Mouse (Mus musculus): ENCODE results near the gene Pidd1.
"Not testable (repeated sequence)": the region's sequence is repeated elsewhere in the genome, so short reads cannot be mapped to it uniquely, and the experiment has no call there.

Pidd1 gene

DNA sequence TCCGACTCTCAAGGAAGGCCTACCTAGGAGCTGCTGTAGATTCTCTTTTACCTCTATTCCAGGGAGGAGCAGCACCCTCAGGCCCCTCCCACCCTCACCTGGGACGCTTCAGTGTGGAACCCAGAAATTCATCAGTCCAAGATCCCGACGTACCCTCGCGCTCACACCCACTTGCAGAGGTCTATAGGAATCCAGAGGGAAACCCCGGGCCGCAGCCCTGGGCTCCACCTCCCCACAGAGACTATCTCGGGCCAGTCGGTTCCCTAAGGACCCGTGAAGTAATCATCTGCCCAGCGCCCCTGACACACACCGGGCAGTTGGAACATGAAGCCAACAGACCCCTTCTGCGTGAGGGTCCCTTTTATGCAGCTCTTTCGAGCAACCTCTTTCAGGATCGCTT is 30.5 kb downstream of the Pidd1 start:
- peak; percentile 40 to 55 for DNase-seq

DNA sequence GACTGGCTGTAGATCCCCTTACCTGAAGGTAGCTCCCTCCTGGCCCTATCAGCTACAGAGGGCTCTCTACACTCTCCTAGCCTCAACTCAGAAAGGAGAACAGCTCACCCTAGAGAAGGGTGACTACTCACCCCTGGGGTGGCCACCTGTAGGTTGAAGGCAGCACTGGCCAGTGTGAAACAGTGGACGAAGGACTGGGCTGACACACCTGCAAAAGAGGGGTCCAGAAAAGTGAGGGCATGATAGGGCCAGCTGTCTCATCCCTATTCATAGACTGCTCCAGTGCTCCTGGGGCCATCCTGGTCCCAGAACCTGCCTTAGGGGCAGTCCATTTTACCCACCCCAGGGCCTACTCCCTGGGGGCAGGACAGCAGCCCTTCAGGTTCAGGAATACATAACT is 32.2 kb downstream of the Pidd1 start:
- no peak for DNase-seq

DNA sequence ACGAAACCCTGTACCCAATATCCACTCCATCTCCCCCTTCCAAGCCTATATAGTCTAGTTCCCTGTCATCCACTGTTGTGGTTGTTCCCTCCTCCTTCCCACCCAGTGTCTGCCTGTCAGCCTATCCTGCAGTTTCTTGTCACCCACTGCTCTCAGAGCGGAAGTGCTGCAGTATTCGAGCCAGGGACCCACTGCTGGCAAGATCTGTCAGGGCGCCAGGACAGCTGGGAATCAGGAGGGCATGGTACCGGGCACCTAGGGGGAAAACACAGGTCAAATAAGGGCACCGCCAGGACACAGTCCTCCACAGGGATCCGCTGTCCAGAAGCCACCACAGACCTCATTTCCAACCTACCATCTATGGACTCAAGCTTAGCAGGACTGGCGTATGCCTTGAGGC is 33.2 kb downstream of the Pidd1 start:
- DNase-seq: peak in 1 of 2 experiments; percentile 37

GRCm38 (mm10) chr7:141408833-141409232 is 35.0 kb downstream of the Pidd1 start:
- peak; percentile 97 for DNase-seq

- not testable (repeated sequence) for DNase-seq
These were observed 36.2 kb downstream of the Pidd1 start for GRCm38 (mm10) chr7:141407670-141408069.

DNA sequence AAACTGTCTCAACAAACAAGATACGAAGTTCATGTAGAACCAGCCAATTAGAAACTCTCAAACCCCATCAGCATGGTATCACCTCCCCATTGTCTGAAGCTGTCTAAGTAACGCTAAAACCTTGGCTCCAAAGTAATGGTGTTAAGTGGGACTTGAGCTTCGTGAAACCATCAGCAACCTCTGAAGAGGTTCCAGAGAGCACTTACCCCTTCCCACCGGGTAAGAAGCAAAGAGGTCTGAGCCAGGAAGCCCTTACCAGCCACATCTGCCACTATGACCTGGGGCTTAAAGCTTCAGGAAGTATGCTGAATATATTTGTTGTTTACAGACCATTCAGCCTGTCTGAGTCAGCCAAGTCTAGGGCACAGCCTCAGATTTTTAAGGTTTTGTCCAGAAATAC is 38.4 kb downstream of the Pidd1 start:
- DNase-seq: no peak

DNA sequence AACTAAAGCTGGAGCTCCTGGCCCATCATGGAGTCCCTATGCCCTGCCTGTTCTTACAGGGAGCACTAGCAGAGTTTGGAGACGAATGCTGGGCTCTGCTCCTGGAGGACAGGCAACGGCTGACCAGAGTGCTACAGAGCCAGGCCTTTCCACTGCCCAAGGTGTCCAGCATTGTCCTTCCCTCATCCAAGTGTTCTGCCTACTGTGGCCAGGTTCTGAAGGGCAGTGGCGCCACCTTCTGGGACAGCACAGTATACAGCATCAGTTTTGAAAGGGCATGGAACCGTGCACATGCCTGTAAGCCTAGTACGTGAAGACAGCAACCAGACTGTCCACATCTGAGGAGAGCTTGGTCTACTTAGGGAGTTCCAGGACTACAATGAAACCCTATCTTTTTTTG is 40.5 kb downstream of the Pidd1 start:
- DNase-seq: peak; percentile 70 to 78

DNA sequence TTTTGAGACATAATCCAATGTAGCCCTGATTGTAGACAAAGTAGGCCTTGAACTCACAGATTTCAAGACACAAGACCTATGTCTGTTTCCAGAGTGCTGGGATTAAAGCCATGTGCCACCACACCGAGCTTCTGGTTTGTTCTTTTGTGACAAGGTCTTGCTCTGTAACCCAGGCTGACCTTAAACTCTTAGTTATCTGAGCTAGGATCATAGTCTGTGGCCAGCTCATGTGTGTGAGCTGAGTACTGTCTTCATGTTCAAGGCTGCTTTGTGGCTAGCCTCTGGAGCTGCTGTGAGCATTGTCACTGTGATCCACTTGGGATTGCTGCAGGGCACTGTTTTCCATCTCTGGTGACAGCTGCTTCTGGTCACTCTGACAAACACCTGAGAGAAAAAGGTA is 48.5 kb downstream of the Pidd1 start:
- DNase-seq: no peak

DNA sequence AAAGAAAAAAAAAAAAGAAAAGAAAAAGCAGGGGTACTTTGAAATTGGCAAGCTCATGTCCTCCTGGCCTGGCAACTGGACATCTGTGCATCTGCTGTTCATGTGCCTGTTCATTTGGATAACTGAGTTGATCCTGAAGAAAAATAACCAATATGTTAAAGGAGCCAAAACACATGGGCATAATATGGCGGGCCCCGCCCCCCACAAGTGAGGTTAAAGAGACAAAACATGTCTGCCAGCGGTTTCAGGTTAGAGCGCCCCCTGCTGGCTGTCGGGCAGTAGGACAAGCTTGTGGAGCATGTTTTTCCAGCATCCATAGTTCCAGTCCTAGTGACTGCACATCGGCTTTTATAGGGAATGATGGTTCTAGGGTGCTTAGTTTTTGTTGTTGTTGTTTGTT is 49.1 kb downstream of the Pidd1 start:
- DNase-seq: peak; percentile 69 to 79

- no peak for DNase-seq
These were observed 49.7 kb downstream of the Pidd1 start for GRCm38 (mm10) chr7:141394158-141394557.

DNA sequence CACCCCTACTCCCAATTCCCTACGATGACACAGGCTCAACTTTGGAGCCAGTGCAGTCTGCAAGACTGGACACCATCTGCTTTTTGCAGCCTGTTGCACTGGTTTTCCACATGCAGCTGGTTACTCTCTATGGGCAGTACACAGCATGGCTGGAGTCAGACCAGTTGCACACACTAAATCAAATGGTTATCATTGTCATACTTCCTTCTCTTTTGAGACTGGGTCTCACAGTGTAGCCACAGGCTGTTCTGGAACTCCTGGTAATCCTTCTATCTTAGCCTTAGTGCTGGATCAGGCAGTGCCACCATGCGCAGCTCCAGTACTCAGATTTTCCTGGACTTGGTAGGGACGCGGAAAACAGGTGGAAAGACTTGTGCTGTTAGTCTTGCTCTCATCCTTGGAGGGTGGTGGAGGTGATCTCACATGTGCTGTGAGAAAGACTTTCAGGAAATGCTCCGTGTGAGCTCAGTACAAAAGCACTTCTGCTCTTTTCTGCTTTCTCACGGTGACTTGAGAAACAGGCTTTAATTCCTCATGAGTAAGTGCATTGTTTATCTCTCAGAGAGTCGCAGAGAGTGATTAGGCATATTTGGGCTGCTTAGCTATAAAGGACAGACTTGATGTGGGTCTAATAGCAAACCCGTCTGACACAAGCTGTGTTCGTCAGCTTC is 51.1 kb downstream of the Pidd1 start:
- no peak for DNase-seq

GRCm38 (mm10) chr7:141391625-141392551 is 51.9 kb downstream of the Pidd1 start, which contains the start of gene Taldo1:
TSS of gene Taldo1 (plus strand) at chr7:141392199.
- DNase-seq: peak; percentile 96 to 98

DNA sequence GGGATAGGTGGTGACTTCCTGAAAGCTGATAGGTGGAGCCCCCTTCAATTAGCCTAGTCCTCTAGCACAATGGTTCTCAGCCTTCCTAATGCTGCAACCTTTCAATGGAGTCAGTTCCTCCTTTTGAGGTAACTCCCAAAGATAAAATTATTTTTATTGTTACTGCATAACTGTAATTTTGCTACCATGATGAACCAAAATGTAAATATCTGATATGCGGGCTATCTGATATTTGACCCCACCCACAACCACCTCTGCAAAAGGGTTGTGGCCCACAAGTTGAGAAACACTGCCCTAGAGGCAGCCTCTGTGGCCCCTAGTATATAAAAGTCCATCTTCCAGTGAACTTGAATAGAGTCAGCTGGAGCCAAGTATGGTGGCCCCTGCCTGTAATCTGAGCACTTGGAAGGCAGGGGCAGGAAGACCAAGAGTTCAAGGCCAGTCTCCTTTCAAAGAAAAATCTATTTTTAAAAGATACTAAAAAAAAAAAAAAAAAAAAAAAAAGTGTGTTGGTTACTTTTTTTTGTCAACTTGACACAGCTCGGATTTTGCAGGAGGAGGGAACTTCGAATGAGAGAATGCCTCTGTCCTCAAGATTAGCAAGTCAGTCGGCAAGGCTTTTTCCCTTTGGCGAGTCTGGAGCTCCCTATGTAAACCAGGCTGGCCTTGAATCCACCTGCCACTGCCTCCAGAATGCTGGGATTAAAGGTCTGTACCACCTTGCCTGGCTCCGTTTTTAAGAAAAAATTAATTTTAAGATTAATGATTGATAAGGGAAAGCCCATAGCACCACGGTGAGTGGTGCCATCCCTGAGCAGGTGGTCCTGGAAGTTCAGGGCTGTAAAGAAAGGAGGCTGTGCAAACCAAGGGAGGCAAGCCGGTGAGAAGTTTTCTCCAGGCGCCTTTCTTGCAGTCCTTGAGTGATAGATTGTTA is 53.2 kb downstream of the Pidd1 start:
- DNase-seq: no peak

DNA sequence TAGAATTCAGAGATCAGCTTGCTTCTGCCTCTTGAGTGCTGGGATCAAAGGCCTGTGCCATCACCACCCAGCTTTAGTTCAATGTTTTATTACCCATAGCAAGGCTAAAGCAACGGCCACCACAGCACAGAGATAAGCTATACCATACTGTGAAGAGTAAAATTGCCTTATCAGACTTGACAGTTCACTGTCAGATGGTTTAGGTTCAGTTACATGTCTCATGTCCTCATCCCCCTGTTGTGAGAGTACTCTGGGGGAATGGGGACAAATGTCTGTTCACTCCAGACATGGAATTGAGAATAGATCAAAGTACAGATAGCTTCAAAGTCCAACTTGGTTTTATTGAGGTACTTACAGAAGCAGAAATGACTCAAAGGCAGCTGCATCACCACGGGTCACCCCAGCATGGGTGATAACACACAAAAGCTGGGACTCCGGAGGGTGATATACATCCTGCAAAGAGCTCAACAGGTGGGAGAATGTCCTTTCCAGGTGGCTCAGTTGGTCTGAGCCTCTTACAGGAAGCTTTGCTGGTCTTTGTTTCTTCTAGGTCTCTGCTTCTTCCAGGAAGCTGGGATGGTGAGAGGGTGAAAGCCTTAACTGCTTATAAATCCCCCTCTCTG is 55.2 kb downstream of the Pidd1 start:
- no peak for DNase-seq
